Mouse (Mus musculus): ENCODE data around the gene Spata5. TPM values are rescaled to one million over a fixed set of nuclear protein-coding genes. Genes with fewer than 3 reads are reported as not detected.
A peak's percentile ranks its signal among the peaks of the same experiment; 100 is the strongest.

Gene Spata5
- total and polyA plus RNA-seq, 3 experiments = 33.5 to 67.6 TPM; not detected in 1

DNA sequence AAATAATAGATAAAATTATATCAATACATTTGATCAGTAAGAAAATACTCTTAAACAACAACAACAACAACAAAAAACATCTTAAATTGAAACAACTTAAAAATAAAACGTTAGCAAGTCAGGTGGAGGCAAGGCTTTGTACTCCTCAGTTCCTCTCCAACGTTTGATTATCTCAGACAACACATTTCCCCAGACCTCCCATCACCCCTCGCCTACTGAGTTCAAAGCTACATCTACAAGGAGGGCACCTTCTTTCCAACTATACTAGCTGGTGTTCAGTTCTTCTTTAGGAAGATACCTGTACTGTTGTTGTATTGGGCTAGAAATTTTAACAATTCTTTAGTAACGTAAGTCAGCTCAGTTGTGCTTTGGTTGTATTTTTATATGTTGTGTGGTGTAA, 49.7 kb downstream of the Spata5 start:
- Histone ChIP-seq H3K9ac (ENCODE audit: control insufficient read depth, low read depth, low read length, poor library complexity, severe bottlenecking) (no peak overlapping the region), H3K27ac (ENCODE audit: control insufficient read depth, low read depth, low read length) (no peak overlapping the region), H3K9me3 (replicated peaks; ENCODE audit: insufficient read depth, low read length) (no peaks in the 10 kb centered on the region), H3K79me2 (ENCODE audit: control insufficient read depth, insufficient read depth, low read length, poor library complexity) (no peaks in the 10 kb centered on the region), H3K36me3 (ENCODE audit: control insufficient read depth in 1 of 2, insufficient read depth in 2 of 2, low read length in 2 of 2) (peaks cover 8 to 19% of the 10 kb centered on the region in 2 experiments; a peak in 3 of 4 replicates), H3K4me3 (ENCODE audit: control insufficient read depth in 1 of 2, insufficient read depth in 1 of 2, low read depth in 2 of 2, low read length in 2 of 2) (no peak overlapping the region), H3K27me3 (ENCODE audit: control insufficient read depth in 1 of 2, insufficient read depth in 2 of 2, low read length in 2 of 2) (no peaks in the 10 kb centered on the region), H3K4me1 (ENCODE audit: control insufficient read depth in 1 of 2, insufficient read depth in 2 of 2, low read length in 2 of 2) (peaks cover 2 to 4% of the 10 kb centered on the region in 2 experiments; a peak in 2 of 4 replicates)
- no peak for TF ChIP-seq ZMIZ1 (IDR thresholded peaks at IDR 0.05; ENCODE audit: low read depth, low read length)
- no peak for TF ChIP-seq USF2 (IDR thresholded peaks at IDR 0.05; ENCODE audit: borderline replicate concordance in 1 of 2, insufficient read depth in 1 of 2, low read depth in 1 of 2, low read length in 2 of 2)
- TF ChIP-seq POLR2A (IDR thresholded peaks at IDR 0.05; ENCODE audit: control insufficient read depth in 1 of 2, insufficient read depth in 1 of 2, low read depth in 1 of 2, low read length in 2 of 2, poor library complexity in 1 of 2) = no peak
- no peak for TF ChIP-seq HCFC1 (IDR thresholded peaks at IDR 0.05; ENCODE audit: low read depth, low read length)
- TF ChIP-seq MYB (IDR thresholded peaks at IDR 0.05; ENCODE audit: low read depth, low read length) = no peak
- TF ChIP-seq NRF1 (IDR thresholded peaks at IDR 0.05; ENCODE audit: insufficient read depth, low read depth, low read length, poor library complexity, severe bottlenecking) = no peak
- peak; percentile 51 for TF ChIP-seq TAL1 (IDR thresholded peaks at IDR 0.05; ENCODE audit: low read length)
- no peak for TF ChIP-seq ELF1 (IDR thresholded peaks at IDR 0.05; ENCODE audit: low read depth, low read length)
- no peak for TF ChIP-seq RAD21 (IDR thresholded peaks at IDR 0.05; ENCODE audit: low read depth, low read length)
- TF ChIP-seq E2F4 (IDR thresholded peaks at IDR 0.05; ENCODE audit: borderline replicate concordance, low read depth, low read length) = no peak
- TF ChIP-seq MEF2A (IDR thresholded peaks at IDR 0.05; ENCODE audit: extremely low read depth, insufficient replicate concordance, low read depth, low read length, poor library complexity, severe bottlenecking) = no peak
- no peak for TF ChIP-seq MAX (IDR thresholded peaks at IDR 0.05; ENCODE audit: low read length)
- no peak for TF ChIP-seq JUND (IDR thresholded peaks at IDR 0.05; ENCODE audit: low read depth, low read length)
- peak; percentile 30; the same call in 1 of the 2 replicates for TF ChIP-seq GATA1 (IDR thresholded peaks at IDR 0.05; ENCODE audit: low read depth, low read length)
- TF ChIP-seq SMC3 (IDR thresholded peaks at IDR 0.05; ENCODE audit: low read depth, low read length) = no peak
- no peak for TF ChIP-seq BHLHE40 (IDR thresholded peaks at IDR 0.05; ENCODE audit: borderline replicate concordance, low read depth, low read length)
- TF ChIP-seq ZC3H11A (IDR thresholded peaks at IDR 0.05; ENCODE audit: low read depth, low read length) = no peak
- TF ChIP-seq TBP (IDR thresholded peaks at IDR 0.05; ENCODE audit: low read depth, low read length) = no peak
- TF ChIP-seq POLR2AphosphoS2 (IDR thresholded peaks at IDR 0.05; ENCODE audit: low read length) = no peak
- no peak for TF ChIP-seq KAT2A (conservative IDR thresholded peaks at IDR 0.05; ENCODE audit: low read depth, low read length)
- TF ChIP-seq MAZ (IDR thresholded peaks at IDR 0.05; ENCODE audit: low read depth, low read length) = no peak
- 0 out of 2 replicates have a peak, but pooled peaks have one; percentile 18 for TF ChIP-seq TCF12 (IDR thresholded peaks at IDR 0.05; ENCODE audit: low read depth, low read length)
- TF ChIP-seq RCOR1 (IDR thresholded peaks at IDR 0.05; ENCODE audit: low read depth, low read length) = no peak
- no peak for TF ChIP-seq MAFK (IDR thresholded peaks at IDR 0.05; ENCODE audit: borderline replicate concordance, low read depth, low read length)
- TF ChIP-seq SIN3A (IDR thresholded peaks at IDR 0.05; ENCODE audit: low read length) = no peak
- TF ChIP-seq NELFE (IDR thresholded peaks at IDR 0.05; ENCODE audit: low read depth, low read length) = no peak
- no peak for TF ChIP-seq GABPA (IDR thresholded peaks at IDR 0.05; ENCODE audit: low read depth, low read length)
- peak in 1 of 2 experiments; percentile 46; a peak in 2 of 4 replicates for TF ChIP-seq EP300 (IDR thresholded peaks at IDR 0.05; ENCODE audit: low read depth in 1 of 2, low read length in 2 of 2)
- no peak for TF ChIP-seq MXI1 (IDR thresholded peaks at IDR 0.05; ENCODE audit: low read depth, low read length)
- TF ChIP-seq USF1 (IDR thresholded peaks at IDR 0.05; ENCODE audit: low read depth, low read length) = no peak
- DNase-seq (ENCODE audit: low read depth, low spot score) = peak; percentile 60

Data from MEL (cell line).